Mouse (Mus musculus) urinary bladder, postnatal 36 days (tissue): Measurements from ENCODE around the gene Pik3r2.

ENCODE experiments used
- DNase-seq, 2 experiments: peaks; one replicate each; pipeline ENCODE4 v3.0.0; 2022; ENCODE audit warnings: low spot score in 2 of 2, mixed read lengths in 1 of 2

Pik3r2 gene

GRCm38 (mm10) chr8:70773833-70774232 lies 2.7 kb downstream of the Pik3r2 start:
- peak; percentile 68 to 86 for DNase-seq

GRCm38 (mm10) chr8:70773410-70773809 lies 3.1 kb downstream of the Pik3r2 start:
- DNase-seq = peak in 1 of 2 experiments; percentile 68

- no peak for DNase-seq
Observed at GRCm38 (mm10) chr8:70772890-70773289, 3.6 kb downstream of the Pik3r2 start.

- no peak for DNase-seq
Observed at GRCm38 (mm10) chr8:70772075-70772474, 4.4 kb downstream of the Pik3r2 start.

GRCm38 (mm10) chr8:70771217-70771616 lies 5.3 kb downstream of the Pik3r2 start:
- no peak for DNase-seq

GRCm38 (mm10) chr8:70770748-70771147 lies 5.8 kb downstream of the Pik3r2 start:
- no peak for DNase-seq

GRCm38 (mm10) chr8:70769858-70770257 lies 6.7 kb downstream of the Pik3r2 start:
- DNase-seq = no peak

GRCm38 (mm10) chr8:70769359-70769758 lies 7.2 kb downstream of the Pik3r2 start:
- peak; percentile 92 to 95 for DNase-seq

GRCm38 (mm10) chr8:70768956-70769355 lies 7.6 kb downstream of the Pik3r2 start:
- no peak for DNase-seq

GRCm38 (mm10) chr8:70768231-70768776 lies 8.2 kb downstream of the Pik3r2 start:
- DNase-seq = no peak

- no peak for DNase-seq
Observed at GRCm38 (mm10) chr8:70767503-70767902, 9.0 kb downstream of the Pik3r2 start.

GRCm38 (mm10) chr8:70766571-70767440 lies 9.7 kb downstream of the Pik3r2 start:
- DNase-seq = peak; percentile 78 to 84

- DNase-seq = no peak
Observed at GRCm38 (mm10) chr8:70765838-70766570, 10.5 kb downstream of the Pik3r2 start.

GRCm38 (mm10) chr8:70765329-70765728 lies 11.2 kb downstream of the Pik3r2 start:
- no peak for DNase-seq

GRCm38 (mm10) chr8:70764676-70765075 lies 11.8 kb downstream of the Pik3r2 start:
- no peak for DNase-seq

- no peak for DNase-seq
Observed at GRCm38 (mm10) chr8:70764026-70764425, 12.5 kb downstream of the Pik3r2 start.

- no peak for DNase-seq
Observed at GRCm38 (mm10) chr8:70763354-70763753, 13.2 kb downstream of the Pik3r2 start.

- DNase-seq = no peak
Observed at GRCm38 (mm10) chr8:70762118-70762517, 14.4 kb downstream of the Pik3r2 start.

GRCm38 (mm10) chr8:70760775-70761406 lies 15.6 kb downstream of the Pik3r2 start, which contains the start of gene Mpv17l2:
TSS of gene Mpv17l2 (minus strand) at chr8:70760946.
- peak; percentile 90 to 95 for DNase-seq

- no peak for DNase-seq
Observed at GRCm38 (mm10) chr8:70760350-70760749, 16.2 kb downstream of the Pik3r2 start.

GRCm38 (mm10) chr8:70758616-70759561 lies 17.6 kb downstream of the Pik3r2 start:
- DNase-seq = peak in 1 of 2 experiments; percentile 18
